Mouse (Mus musculus) left cerebral cortex, postnatal 4 days (tissue): ENCODE results near the gene Pom121. TPM values are rescaled to one million over a fixed set of nuclear protein-coding genes. Genes with fewer than 3 reads are reported as not detected.

Experiments
- DNase-seq: peaks from one replicate; pipeline ENCODE4 v3.0.0-alpha.2; 2022
- intact Hi-C: fragments of 180-260 bp; cut with DNase I; formaldehyde crosslinking; loops from one replicate; pipeline ENCODE4 v1.15.1; 2025
- total RNA-seq, 2 experiments: library from RNA; stranded (reverse); gene quantifications; 2 replicates each; pipeline ENCODE4 v1.2.3; 2021

Pom121 gene
- total RNA-seq: 10 to 100 TPM; 44.9 to 45.4 TPM

DNA sequence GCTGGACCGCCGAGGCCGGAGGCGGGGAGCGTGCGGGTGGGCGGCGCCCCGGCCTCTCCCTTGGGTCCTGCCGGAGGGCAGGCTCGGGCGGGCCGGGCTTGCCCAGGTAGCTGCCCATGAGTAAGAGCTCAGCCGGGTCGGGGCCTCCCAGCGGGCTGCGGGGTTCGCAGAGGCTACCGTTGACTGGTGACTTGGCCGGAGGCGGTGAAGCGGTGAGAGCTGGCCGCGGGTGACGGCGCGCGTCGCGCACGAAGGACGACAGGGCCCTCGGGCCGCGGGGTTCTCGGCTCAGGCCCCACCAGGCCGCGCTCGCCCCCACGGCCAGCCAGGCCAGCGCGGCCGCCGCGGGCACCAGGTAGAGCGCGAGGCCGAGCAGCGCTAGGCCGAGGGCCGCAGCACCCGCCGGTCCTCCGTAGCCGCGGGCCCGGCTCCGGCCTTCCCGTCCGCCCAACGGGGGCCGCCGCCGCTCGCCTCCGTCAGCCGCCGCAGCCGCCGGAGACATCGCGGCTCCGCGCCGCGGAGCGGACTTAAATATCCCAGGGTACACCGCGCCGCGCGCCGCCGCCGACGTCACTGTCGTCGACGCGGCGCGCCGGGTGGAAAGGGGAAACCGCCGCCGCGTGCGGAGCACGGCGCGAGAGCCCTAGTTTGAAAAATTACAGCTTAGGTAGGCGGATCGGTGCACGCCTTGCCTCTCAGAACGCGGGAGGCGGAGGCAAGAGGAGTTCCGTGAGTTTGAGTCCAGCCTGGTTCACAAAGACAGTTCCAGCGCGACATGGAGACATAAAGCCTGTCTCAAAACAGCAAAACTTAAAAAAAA lies at the start of gene Pom121:
Pom121 (minus strand) TSS at position 543 of the 820 bp plus-strand sequence.
- intact Hi-C loops: no loop called here
- DNase-seq: peak; percentile 86

DNA sequence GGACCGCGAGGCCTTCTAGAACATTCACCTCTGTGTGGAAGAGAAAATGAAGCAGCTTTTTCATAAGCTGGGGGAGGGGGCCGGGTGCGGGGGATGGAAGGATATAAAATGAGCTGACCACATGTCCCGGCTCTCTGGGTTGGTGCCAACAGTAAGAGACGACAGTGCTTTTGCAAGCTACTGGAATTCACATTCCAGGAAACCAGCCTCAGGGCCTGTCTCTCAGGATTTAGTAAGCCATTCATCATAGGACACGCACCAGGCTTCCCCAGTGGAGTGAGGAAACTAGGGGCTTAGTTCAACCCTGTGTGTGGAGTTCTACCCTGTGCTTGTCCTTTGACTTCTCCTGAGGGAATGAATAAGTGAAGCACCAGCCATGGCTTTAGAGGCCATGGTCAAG lies 48.1 kb upstream of the Pom121 start:
- intact Hi-C loops: no loop called here
- no peak for DNase-seq

DNA sequence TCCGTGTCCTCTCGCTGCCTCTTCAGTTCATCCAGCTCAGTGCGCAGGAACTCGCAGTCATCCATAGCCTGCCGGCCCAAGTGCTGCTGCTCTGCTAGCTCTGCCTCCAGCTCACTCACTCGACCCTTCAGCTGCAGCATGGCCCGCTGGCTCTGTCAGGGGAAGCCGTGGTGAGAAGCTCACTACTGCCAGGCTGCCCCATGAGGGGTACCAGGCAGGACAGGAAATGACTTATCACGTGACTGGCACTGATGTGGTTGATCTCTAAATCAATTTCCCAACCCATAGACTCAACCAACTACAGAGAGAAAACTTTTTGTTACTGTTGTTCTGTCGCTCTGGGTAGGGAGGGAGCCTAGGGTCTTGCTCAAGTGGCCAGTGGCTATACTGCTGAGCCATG lies 40.7 kb upstream of the Pom121 start:
- no peak for DNase-seq
- intact Hi-C loops: no loop called here

DNA sequence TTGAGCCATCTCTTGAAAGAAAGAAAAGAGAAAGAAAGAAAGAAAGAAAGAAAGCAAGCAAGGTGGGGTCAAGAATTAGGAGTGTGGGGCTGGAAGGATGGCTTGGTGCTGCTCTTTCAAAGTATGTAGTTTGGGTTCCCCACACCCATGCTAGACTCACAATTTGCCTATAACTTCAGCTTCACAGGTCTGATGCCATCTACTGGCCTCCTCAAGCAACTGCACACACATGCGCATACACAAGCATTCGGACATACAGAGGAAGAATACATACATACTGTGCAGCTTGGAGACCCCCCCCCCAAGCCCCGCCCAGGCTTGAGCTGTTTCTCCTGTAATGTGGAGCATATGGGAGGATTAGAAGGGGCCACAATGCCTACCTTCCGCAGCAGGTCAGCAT lies 39.5 kb upstream of the Pom121 start:
- intact Hi-C loops: no loop called here
- DNase-seq: no peak

DNA sequence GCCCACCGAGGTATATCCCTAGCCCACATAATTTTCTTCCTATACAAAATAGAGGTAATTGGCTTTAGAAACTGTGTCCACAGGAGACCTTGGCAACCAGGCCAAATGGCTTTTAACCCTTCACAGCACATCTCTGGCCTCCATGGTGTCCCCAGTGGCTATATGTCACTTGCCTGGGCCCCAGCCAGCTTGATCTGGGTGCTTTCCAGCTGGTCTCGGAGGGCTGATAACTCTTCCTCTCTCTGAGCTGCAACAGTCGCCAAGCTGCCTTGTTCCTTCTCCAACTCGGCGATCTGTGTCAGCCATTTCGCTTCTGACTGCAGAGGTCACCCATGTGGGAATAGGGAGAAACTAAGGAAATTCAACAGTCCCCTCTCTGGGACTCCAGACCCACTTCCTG lies 36.8 kb upstream of the Pom121 start:
- peak; percentile 56 for DNase-seq
- intact Hi-C loops: no loop called here

DNA sequence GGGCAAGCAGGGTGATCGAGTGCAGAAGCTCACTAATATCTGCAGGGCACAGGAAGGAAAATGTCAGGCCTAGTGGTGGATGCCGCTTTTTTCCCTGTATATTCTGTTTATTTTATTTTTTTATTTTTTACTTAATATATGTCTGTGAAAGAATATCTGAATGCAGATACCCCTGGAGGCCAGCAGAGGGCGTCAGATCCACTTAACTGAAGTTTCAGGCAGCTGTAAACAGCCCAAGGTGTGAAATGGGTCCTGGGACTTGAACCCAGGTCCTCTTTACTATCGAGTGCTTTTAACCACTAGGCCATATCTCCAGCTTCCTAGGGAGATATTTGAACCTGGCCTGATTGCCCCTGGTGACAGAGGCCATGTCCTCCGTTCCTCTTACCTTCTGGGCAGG lies 34.4 kb upstream of the Pom121 start:
- intact Hi-C loops: no loop called here
- DNase-seq: no peak

DNA sequence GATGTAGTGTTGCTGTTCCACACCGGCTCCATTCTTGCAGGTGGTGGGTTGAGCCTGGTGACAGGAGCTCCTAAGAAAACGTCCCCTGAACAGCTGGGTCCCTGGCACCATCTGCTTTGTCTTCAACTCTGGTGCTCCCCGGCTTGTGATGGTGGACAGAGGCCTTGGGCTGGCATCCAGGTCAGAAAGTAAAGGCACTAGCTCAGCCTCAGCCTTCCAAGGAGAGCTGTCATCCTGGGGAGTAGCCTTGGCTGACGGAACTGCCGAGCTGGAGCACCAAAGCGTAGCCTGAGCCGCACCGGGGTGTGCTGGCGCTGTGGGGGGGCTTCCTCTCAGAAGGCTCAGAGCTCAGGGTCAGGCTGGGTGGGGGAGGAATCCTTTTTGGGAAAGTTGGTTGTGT lies 15.9 kb upstream of the Pom121 start:
- intact Hi-C loops: no loop called here
- DNase-seq: peak; percentile 45

DNA sequence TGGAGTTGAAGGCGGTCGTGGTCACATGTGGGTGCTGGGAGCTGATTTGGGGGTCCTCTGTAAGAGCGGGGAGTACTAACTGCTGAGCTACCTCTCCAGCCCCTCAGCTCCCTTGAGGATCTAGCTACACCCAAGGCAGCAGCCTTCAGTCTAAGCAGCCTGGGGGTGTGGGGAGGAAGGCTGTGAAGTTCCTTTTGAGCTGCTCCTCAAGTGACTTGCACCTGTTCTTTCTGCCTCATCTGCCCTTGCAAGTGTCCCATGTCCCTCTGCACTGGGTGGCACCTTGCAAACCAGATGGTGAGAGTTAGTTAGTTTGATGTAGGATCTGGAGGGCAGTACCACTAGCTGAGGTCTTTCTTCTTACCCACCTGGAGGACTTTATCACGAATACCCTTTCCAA lies 13.8 kb upstream of the Pom121 start:
- intact Hi-C loops: loop anchor here (5.0 to 10.0 kb wide), 2 partner anchors 84 to 357 kb away; no protein-coding TSS in a partner anchor
- DNase-seq: no peak

DNA sequence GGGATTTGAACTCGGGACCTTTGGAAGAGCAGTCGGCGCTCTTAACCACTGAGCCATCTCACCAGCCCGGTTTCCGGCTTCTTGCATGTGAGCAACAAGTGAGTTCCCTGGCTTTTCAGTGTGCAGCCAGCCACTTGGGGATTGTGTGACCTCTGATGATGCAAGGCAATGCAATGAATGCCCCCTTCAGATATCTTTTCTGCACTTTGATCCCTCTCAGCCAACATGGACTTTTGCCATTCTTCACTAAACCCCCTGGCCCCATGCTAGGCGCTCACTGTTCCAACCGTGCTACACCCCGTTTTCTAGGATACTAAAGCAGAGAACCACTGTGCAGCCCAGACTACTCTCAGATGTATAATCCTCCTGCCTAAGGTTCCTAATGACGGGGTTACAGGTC lies 11.1 kb upstream of the Pom121 start:
- intact Hi-C loops: loop anchor here (5.0 to 10.0 kb wide), 2 partner anchors 87 to 359 kb away; no protein-coding TSS in a partner anchor
- no peak for DNase-seq

DNA sequence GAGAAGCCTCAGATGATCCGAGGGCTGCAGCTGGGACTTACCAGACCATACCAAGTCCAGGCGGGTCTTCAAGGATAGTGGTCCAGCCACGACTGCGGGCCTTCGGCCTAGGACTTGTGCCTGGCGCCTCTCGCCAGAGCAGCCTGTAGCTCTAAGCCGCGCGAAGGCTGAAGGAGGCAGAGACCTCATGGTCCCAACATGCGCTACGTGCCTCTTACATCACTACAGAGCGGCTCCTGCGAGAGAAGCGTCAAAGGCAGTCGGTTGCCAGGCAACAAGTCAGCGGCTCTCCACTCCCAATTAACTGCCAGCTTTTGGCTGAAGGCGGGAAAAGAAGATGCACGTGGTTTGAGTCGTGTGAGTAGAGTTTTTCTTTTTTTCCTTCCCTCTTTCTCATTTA lies 10.3 kb upstream of the Pom121 start:
- intact Hi-C loops: loop anchor here (5.0 to 10.0 kb wide), 2 partner anchors 88 to 360 kb away; no protein-coding TSS in a partner anchor
- DNase-seq: peak; percentile 32

DNA sequence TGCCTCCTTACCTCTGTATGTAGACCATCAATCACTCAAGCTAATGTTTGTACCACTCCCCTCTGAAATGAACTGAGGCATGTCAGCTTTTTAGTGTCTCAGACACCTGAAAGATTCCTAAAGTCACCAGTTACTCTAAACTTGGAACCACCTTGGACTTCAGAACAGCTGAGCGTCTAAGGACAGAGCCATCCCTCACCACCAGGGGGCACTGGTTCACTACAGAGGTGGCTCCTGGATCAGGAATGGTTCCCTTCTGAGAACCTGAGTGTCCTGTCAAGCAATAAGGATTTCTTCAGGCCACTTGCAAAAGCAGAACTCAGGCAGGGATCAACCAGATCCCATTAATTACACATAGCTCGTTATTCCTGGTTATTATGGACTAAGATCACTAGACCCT lies 5.9 kb upstream of the Pom121 start:
- DNase-seq: peak; percentile 87
- intact Hi-C loops: loop anchor here (10.0 kb wide), 1 partner anchor 365 kb away; no protein-coding TSS in a partner anchor

DNA sequence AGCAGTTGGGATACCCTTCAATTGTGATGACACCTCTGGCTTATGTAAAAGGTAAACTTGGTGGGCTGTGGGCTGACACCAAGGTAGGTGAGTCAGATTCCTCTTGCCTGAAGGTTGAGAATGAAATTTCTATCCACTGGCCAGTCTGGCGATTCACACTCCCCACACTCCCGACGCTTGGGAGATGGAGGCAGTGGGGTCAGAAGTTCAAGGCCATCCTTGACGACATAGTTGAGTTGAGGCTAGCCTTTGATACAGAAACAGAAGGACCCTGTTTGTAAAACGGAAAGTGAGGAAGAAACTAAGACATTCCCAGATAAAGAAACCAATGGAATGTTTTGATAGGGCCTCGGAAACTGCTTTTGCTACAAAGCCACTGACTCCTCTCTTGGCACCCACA lies 5.0 kb upstream of the Pom121 start:
- intact Hi-C loops: loop anchor here (5.0 kb wide), 1 partner anchor 218 kb away; no protein-coding TSS in a partner anchor
- no peak for DNase-seq

DNA sequence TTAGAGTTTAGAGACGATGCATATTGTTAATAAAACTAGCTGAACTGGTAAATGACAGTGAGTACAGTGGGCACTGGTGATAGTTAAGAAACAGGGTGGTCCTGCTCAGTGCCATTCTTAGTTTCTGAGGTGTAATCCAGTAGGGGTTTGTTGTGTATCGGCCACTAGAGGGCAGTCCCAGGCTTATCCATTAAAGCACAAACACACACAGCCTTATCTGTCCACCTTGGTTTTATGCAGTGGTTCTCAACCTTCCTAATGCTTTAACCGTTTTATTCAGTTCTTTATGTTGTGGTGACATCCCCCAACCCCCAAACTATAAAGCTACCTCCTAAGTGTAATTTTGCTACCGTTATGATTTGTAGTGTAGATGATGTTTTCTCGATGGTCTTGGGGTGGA lies 1.5 kb upstream of the Pom121 start:
- DNase-seq: peak; percentile 52
- intact Hi-C loops: loop anchor here (5.0 kb wide), 1 partner anchor 221 kb away; no protein-coding TSS in a partner anchor

DNA sequence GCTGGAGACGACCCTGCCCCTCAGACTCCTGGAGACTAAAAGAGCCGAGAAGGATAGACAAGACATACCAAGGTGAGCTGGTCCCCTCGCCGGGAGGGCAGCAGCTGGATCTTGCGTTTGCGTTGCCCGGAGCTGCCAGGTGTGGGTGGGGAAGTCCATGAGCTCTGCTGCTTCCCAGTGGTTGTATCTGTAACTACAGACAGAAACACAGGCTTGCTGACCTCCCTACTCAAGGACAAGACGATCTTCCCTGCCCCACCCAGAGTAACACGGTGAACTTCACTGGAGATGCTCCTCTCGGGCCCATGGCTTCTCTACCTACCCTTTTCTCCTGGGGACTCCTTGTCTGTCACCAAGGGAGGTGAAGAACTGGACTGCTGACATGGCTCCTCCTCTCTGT lies 10.6 kb downstream of the Pom121 start:
- DNase-seq: no peak
- intact Hi-C loops: no loop called here

DNA sequence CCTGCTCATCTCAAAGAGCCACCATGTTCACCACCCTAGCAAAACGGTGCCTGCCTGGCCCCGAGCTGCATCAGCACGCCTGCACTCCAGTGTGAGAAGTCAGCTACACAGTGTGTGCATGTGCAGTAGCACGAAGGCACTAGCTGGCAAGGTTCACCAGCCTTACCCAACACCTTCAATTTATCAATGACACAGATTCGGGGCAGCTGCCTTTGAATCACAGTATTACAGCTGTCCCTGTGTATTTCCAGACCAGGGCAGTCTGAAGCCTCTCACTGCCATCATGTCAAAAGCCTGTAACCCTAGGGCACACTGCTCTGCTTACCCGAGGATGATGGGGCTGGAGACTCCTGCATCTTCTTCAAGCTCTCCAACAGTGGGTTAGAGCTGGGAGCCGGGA lies 11.6 kb downstream of the Pom121 start:
- no peak for DNase-seq
- intact Hi-C loops: no loop called here

DNA sequence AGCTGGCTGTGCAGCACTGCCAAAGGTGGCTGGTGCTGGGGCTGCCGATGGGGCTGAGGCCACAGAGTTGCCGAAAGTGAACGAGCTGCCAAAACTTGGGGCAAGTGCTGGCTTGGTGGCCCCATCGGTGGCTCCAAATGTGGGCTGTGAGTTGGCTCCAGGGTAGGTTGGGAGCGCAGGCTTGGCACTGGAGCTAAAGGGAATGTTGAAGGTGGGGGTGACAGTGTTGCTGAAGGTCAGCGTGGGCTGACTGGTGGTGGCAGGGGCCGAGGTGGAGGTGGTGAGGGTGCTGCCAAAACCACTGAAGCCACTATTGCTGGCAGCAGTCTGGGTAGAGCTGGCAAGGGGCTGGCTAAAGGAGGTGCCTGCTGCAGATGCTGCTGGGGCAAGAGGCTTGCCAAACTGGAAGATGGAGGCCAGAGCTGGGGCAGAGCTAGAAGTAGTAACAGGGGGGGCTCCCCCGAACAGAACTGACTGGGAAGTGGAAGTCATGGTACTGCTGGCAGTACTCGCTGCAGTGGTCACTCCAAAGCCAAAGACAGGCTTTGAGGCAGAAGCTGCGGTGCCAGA lies 12.9 kb downstream of the Pom121 start:
- intact Hi-C loops: no loop called here
- DNase-seq: no peak

DNA sequence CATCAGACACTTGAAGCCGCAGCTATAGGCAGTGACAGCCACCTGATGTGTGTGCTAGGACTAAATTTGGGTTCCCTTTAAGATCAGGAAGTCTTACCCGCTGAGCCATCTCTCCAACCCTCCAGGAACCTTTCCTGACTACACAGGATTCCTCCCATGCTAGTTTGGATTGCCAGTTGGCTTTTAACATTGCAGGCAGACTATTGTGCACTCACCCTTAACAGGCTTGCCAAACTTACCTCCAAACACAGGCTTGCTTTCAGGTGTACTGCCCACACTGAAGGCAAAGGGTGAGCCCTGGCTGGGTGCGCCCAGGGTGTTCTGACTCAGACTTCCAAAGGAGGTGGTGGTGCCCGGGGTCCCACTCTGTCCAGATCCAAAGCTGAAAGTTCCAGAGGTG lies 13.7 kb downstream of the Pom121 start:
- DNase-seq: no peak
- intact Hi-C loops: no loop called here

DNA sequence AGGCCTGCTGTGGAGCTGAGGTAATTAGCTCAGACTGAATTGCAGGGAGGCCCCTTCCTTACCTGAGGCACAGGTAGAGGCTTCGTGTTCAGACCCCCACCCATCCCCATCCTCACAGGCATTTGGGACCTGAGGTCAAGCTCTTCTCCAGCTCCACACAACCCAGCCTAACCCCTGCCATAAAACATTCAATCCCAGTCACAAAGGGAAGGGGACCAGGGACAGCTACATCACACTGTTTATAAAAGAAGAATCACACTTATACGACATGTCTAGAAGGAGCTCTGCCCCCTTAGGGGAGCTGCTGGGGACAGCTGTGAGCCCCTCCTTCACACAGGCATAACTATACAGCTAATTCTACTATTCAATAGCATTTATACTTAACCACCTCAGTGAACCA lies 18.0 kb downstream of the Pom121 start:
- no peak for DNase-seq
- intact Hi-C loops: loop anchor here (10.0 kb wide), 1 partner anchor 152 kb away; no protein-coding TSS in a partner anchor

DNA sequence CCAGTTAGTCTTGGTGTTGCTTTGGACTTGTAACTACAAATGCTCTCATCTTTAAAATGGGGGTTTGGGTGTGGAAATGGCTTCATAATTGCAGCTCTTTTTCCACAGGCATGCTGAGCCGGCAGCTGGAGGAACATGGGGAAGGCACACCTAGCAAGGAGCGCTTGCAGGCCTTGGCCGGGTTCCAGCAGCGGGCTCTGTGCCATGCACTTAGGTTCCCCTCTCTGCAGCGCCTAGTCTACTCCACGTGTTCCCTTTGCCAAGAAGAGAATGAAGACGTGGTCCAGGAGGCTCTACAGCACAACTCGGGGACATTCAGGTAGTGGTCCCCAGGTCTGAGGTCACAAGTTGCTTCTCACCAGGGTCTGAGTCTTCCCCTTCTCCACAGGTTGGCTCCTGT lies 19.2 kb downstream of the Pom121 start:
- intact Hi-C loops: loop anchor here (10.0 kb wide), 1 partner anchor 150 kb away; no protein-coding TSS in a partner anchor
- peak; percentile 61 for DNase-seq

DNA sequence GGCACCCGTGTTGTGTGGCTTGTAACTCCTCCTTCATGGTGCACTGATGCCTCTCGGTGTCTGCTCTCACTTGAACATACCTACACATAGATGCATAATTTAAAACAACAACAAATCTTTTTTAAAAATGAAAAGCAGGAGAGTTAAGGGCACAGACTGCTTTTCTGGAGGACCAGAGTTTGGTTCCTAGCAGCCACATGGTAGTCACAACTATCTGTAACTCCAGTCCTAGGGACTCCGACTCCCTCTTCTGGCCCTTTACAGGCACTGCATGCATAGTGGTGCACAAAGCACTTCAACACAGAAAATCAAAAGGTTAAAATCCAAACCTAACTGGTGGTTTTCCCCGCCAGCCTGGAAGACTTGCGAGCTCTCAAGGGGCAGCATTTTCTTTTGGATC lies 20.7 kb downstream of the Pom121 start:
- intact Hi-C loops: loop anchor here (10.0 kb wide), 1 partner anchor 149 kb away; no protein-coding TSS in a partner anchor
- no peak for DNase-seq

DNA sequence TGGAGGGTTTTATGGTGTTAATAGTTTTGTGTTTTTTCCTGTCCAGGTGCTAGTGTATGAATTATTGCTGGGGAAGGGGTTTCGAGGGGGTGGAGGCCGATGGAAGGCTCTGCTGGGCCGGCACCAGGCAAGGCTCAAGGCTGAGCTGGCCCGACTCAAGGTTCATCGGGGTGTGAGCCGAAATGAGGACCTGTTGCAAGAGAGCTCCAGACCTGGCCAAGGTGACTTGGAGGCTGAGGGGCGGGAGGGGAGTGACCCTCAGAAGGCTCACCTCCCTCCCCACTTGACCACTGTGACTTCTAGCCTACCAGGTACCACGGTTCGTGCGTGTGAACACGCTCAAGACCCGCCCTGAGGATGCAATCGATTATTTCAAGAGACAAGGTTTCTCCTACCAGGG lies 23.2 kb downstream of the Pom121 start:
- no peak for DNase-seq
- intact Hi-C loops: loop anchor here (10.0 kb wide), 1 partner anchor 146 kb away; no protein-coding TSS in a partner anchor
